Mouse (Mus musculus) forelimb bud, embryonic 11.5 days (tissue): Measurements from ENCODE around the gene Hpcal1.

ENCODE experiments used
- DNase-seq: peaks from one replicate; pipeline ENCODE4 v3.0.0-alpha.2; 2012; ENCODE audit warnings: low read depth, low spot score

Gene Hpcal1

DNA sequence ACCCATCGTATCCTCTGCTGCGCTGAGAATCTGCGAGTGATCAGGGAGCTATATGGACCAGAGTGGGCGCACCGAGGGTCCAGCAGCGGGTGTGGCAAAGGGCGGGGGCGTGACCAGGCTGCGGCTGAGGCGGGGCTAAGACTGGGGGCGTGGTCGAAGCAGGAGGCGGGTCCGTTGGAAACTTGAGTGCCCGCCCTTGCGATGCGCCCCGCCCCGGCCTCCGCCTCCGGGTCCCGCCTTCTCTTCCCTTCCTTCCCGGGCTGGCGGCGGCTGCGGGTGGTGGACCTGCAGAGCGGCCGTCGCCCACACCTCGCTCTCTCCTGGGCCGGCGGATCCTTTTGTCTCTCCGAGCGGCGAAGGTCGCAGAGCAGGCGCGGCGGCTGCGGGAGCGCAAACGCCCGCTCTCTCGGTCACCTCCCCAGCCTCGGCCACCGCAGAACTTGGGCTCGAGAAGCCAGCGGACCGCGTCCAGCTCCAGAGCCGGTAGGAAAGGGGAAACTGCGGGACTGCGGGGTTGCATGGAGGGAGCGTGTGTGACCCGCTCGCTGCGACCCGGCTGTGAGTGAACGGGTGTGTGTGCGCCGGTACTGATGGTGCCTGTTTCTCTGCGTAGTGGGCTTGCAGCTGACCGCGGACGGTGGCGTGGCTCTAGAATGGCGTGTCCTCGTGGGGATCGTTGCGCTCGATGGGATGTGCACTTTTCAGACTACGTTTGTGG lies at the start of gene Hpcal1:
Gene Hpcal1, plus strand, starts transcription at position 293 of the 718 bp plus-strand sequence.
- peak; percentile 87 for DNase-seq

DNA sequence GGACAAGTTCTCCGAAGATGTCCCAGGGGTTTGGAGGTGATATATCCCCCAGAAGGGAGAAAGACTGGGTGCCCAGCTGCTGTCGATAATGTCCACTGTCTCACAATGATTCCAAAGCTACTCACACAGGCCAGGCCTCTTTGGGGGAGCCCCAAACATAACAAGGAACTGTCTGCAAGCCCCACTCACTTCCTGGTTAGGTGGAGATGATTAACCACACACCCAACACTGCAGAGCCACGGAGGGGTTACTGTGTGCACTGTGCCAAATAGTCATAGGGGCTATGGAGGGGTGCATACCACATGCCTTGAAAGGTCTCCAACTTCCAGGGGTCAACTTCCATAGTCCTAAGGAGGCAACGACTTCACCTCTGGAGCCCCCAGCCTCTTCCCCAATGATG lies 49.4 kb upstream of the Hpcal1 start:
- no peak for DNase-seq

- DNase-seq: no peak
Measured at GRCm38 (mm10) chr12:17644385-17645222, 46.1 kb upstream of the Hpcal1 start.

GRCm38 (mm10) chr12:17646457-17646856 lies 44.2 kb upstream of the Hpcal1 start:
- no peak for DNase-seq

DNA sequence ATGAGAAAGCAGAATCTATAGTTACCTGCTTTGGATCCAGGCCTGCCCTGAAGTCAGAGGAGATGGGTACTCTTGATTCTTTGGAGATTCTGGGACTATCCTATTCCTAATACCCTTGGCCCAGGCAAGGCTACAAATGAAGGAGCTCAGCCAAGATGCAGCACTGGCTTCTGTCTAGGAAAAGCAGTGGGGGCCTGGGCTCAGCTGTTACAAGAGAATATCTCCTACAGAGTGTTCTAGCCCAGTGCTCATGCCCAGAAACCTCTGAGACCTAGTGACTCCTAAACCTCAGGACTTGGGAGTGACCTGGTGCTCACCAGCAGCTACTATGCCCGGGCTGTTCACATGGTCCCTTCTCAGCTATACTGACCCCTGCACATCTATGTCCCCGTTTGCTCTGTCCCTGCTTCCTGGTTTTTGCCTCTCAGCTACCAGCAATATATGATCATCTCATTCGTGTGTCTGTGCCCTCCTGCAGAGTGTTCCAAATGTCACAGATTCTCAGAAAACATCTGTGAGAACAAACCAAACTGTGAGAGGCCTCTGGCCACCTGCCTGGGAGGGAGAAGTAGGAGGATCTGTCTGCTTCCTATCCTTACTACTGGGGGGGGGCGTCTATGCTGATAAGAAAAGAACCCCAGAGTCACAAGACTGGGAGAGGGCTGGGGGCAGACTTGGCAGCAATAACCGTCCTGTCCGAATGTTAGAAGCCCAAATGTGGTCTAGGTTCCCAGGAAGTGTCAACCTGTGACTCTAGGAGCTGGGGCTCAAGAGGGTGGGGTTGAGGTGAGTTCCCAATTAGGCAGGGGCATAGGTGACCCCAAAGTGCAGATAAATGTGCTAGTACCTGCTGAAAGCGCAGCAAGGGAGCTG lies 39.2 kb upstream of the Hpcal1 start:
- DNase-seq: no peak

DNA sequence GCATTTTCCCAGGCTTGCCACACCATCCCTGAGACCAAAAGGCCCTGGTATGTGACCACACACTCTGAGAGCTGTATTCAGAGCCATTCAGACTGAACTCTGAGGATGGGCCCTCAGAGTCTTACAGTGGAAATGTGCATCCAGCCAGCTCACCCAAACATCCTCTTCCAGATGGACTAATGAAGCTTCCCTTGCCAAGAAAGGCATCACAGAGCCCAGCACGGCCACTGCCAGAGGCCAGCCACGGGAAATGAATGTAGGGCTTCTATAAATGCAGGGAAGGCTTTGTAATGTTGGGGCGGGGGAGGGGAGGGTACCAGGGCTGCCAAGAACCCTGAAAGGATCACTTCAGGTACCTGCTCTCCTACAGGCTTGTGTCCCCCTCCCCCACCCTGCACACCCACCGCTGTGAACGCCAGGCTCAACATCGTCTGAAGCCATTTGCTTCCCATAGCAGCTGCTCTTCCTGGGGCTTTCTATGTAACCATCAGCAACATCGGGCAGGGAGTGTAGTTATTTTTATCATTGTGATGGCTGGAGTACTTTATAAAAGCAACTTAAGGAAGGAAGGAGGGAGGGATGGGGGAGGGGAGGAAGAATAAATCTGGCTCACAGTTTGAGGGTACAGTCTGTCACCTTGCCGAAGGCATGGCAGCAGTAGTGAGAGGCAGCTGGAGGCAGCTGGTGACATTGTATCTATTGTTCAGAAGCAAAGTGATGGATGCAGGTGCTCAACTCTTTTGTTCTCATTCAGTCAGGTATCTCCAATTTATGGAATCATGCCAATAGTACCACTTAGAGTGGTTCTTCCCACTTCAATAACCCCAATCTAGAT lies 38.2 kb upstream of the Hpcal1 start:
- no peak for DNase-seq

GRCm38 (mm10) chr12:17653051-17653783 lies 37.4 kb upstream of the Hpcal1 start:
- no peak for DNase-seq

GRCm38 (mm10) chr12:17657561-17658195 lies 33.0 kb upstream of the Hpcal1 start:
- no peak for DNase-seq

GRCm38 (mm10) chr12:17658521-17658920 lies 32.1 kb upstream of the Hpcal1 start:
- no peak for DNase-seq

- peak; percentile 31 for DNase-seq
Measured at GRCm38 (mm10) chr12:17661483-17661920, 29.2 kb upstream of the Hpcal1 start.

- DNase-seq: no peak
Measured at GRCm38 (mm10) chr12:17663991-17664635, 26.5 kb upstream of the Hpcal1 start.

DNA sequence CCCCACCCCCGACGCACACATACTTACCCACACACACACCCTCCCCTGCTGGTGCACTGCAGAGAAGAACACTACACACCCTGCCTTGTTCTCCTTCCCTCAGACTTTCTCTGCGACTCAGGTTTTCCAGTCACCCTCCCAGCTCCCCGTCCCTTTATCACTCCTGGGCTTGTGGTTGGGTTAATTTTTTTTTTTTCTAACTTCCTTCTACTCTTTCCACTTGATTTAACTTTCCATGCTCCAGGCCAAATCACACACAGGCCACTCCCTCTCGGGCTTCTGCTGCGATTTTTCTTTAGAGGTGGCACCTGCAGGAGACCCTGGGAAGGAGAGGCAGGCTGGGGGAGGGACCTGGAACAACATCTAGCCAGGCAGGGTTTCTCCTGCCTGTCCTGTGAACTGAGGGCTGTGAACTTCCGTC lies 24.7 kb upstream of the Hpcal1 start:
- DNase-seq: no peak

- DNase-seq: no peak
Measured at GRCm38 (mm10) chr12:17666616-17667015, 24.0 kb upstream of the Hpcal1 start.

DNA sequence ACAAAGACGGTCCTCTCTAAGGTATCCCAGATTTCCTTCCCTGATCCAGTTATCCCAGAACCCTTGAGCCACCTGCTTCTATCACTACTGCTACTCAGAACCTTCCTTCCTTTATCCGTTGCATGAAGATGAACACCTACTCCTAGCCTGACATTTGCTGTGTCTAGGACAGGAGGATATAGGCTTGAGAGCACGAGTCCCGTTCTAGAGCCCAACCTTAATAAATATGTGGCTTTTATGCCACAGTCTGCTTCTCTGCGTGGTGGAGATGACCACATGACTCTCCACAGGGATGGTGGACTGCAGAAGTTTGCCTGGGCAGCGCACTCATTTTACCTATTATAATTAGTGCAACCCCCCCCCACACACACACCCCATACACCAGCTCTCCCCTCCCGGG lies 16.9 kb upstream of the Hpcal1 start:
- no peak for DNase-seq

DNA sequence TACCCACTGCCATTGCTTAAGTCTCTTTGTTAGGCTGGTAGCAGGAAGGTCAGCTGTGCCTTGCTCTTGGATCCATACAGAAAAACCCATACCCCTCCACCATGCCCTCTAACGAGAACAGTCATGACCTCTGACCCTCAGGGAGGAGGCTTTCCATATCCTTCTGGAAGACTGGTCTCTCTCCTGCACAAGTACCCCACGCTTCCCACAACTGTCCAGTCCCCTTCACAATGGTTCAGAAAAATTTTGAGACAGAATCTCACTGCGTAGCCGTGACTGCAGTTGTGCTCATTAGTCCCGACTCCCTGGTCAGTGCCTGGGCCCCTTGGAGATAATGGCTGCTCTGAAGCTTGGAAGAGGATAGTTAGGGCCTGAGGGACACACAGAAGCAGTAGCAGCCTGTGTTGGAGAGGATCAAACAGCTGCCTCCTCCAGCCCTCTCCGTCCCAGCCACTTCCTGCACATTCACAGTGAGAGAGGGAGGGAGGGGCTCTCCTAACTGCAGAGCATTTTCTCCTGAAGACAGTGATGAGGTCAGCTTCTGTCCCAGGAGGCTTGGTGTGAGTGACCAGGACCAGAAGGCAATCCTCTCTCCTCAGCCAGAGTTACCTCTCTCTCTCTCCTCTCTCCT lies 16.4 kb upstream of the Hpcal1 start:
- no peak for DNase-seq

DNA sequence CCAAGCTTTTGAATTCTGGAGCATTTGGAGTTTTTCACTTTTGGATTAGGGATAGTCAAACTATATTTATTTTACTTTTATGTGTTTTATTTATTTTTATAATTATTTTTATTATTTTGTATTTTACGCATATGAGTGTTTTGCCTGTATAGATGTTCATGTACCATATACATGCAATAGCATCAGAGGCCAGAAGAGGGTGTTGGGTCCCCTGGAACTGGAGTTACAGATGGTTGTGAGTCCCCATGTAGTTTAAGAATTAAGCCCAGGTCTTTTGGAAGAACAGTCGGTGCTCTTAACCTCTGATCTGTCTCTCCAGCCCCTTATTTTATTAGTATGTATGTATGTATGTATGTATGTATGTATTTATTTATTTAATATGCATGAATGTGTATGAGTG lies 12.9 kb upstream of the Hpcal1 start:
- DNase-seq: no peak

DNA sequence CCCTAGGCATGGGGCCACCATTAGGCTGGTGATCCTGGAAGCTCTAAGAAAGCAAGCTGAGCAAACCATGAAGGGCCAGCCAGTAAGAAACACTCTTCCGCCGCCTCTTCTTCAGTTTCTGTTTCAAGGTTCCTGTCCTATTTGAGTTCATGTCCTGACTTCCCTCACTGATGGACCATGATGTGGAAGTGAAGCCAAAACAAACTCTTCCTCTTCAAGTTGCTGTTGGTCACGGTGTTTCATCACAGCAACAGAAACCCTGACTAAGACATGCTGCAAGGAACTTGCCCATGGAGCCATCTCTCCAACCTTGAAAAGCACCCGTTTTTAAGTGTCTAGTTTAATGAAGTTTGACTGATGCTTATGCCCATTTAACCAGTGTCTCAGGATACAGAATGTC lies 11.1 kb upstream of the Hpcal1 start:
- no peak for DNase-seq

DNA sequence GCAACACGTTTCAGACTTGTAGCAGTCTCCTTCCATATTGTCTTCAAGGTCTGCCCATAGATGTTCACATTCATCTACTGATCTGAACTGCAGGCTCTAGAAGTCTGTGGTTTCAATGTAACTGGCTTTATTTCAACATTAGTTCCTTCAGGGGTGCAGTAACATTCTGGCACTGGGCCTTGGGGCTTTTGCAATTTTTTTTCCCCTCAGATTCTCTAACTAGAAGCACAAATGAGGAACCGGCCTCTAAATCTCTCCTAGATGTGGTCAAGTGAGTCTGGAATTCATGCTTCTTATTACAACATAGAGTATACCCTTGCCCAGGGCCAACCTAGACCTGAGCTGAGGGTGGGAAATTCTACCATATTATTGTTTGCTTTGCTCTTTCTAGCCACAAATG lies 8.5 kb upstream of the Hpcal1 start:
- DNase-seq: no peak

- no peak for DNase-seq
Measured at GRCm38 (mm10) chr12:17684315-17684714, 6.3 kb upstream of the Hpcal1 start.
